Mouse (Mus musculus) liver, embryonic 15.5 days (tissue): Measurements from ENCODE around the gene Glis1. TPM values are rescaled to one million over a fixed set of nuclear protein-coding genes. Genes with fewer than 3 reads are reported as not detected.

Source experiments
- ATAC-seq: fragments of 200-750 bp; cut with Nextera tagmentation; 2 replicates; pipeline ENCODE4 v1.8.0; 2017; ENCODE audit warnings: moderate number of reproducible peaks, mild to moderate bottlenecking, moderate library complexity; ENCODE audit not compliant: insufficient read depth
- H3K27ac ChIP-seq: fragments of 300-500 bp; sonication (generic); replicated peaks from 2 replicates; pipeline ENCODE4 v1.5.1; 2015; ENCODE audit warnings: mild to moderate bottlenecking, inconsistent platforms
- H3K27me3 ChIP-seq: fragments of 300-500 bp; sonication (generic); 2 replicates; pipeline ENCODE4 v1.6.1; 2015; ENCODE audit warnings: mild to moderate bottlenecking, inconsistent platforms
- H3K36me3 ChIP-seq: fragments of 300-500 bp; sonication (generic); replicated peaks from 2 replicates; pipeline ENCODE4 v1.6.1; 2015; ENCODE audit warnings: moderate library complexity, mild to moderate bottlenecking, inconsistent platforms
- H3K4me1 ChIP-seq: fragments of 300-500 bp; sonication (generic); replicated peaks from 2 replicates; pipeline ENCODE4 v1.6.1; 2015; ENCODE audit warnings: inconsistent platforms
- H3K4me2 ChIP-seq: fragments of 300-500 bp; sonication (generic); 2 replicates; pipeline ENCODE4 v1.6.1; 2015; ENCODE audit warnings: moderate library complexity, mild to moderate bottlenecking, inconsistent platforms
- H3K4me3 ChIP-seq: fragments of 300-500 bp; sonication (generic); replicated peaks from 2 replicates; pipeline ENCODE4 v1.5.1; 2015; ENCODE audit warnings: mild to moderate bottlenecking, inconsistent platforms
- H3K9ac ChIP-seq: fragments of 300-500 bp; sonication (generic); 2 replicates; pipeline ENCODE4 v1.6.1; 2015; ENCODE audit warnings: moderate library complexity, mild to moderate bottlenecking, inconsistent platforms
- H3K9me3 ChIP-seq: fragments of 300-500 bp; sonication (generic); replicated peaks from 2 replicates; pipeline ENCODE4 v1.6.1; 2016; ENCODE audit warnings: inconsistent platforms
- WGBS: fragments of 180-500 bp; shearing (Covaris S2); methylation state at CpG from one replicate; pipeline ENCODE4 v1.1.7; 2015; ENCODE audit warnings: mixed read lengths; ENCODE audit not compliant: insufficient replicate concordance; 5-methylcytosine and 5-hydroxymethylcytosine counted together
- polyA plus RNA-seq: library from polyadenylated mRNA; unstranded; fragments of >200 nt; fragmentation: Nextera tagmentation; extraction: Ambion mirVana; gene quantifications from 2 replicates; pipeline ENCODE4 v1.2.1, GENCODE M21; 2015

Gene Glis1
- polyA plus RNA-seq, 1 experiment from 2014 or later, result 0.14 TPM

GRCm38 (mm10) chr4:107482541-107482940 is 48.1 kb downstream of the Glis1 start:
- WGBS, result 49% methylated on average over 2 of the region's 2 CpGs
- Histone ChIP-seq H3K9me3 (no peaks in the 10 kb centered on the region), H3K27me3 (peaks cover 23% of the 10 kb centered on the region), H3K4me1 (no peaks in the 10 kb centered on the region), H3K27ac (no peak overlapping the region), H3K4me2 (no peak overlapping the region), H3K36me3 (no peaks in the 10 kb centered on the region), H3K9ac (no peak overlapping the region), H3K4me3 (no peak overlapping the region)
- ATAC-seq, result no peak

GRCm38 (mm10) chr4:107483556-107484220 is 49.3 kb downstream of the Glis1 start:
- Histone ChIP-seq H3K36me3 (no peaks in the 10 kb centered on the region), H3K4me1 (no peaks in the 10 kb centered on the region), H3K9ac (no peak overlapping the region), H3K4me2 (no peak overlapping the region), H3K4me3 (no peak overlapping the region), H3K9me3 (no peaks in the 10 kb centered on the region), H3K27ac (no peak overlapping the region), H3K27me3 (peaks cover 23% of the 10 kb centered on the region)
- WGBS, result 75% methylated on average over 20 of the region's 20 CpGs
- ATAC-seq, result no peak

DNA sequence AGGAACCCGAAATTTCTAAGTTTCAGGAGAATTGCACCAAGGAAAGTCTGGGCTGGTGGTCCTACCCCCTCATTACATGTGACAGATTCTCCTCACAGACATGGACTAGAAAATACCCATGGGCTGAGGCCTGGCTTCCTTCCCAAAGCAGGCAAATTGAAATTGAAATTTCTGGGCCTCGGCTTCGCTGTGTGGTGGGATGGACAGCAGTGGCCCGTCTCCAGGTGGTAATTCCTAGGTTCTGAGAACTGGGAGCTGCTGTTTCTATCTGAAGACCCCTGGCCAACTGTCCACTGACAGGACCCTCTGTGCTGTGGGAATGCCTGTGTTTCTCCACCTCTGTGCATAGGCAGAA is 49.8 kb downstream of the Glis1 start:
- ATAC-seq, result no peak
- WGBS, result 55% methylated on average over 4 of the region's 4 CpGs
- no peaks in the 10 kb centered on the region for H3K9me3 ChIP-seq

GRCm38 (mm10) chr4:107485903-107486302 is 51.5 kb downstream of the Glis1 start:
- Histone ChIP-seq H3K4me2 (no peak overlapping the region), H3K4me1 (no peaks in the 10 kb centered on the region), H3K27ac (no peak overlapping the region), H3K9me3 (no peaks in the 10 kb centered on the region), H3K36me3 (no peaks in the 10 kb centered on the region), H3K4me3 (no peak overlapping the region), H3K9ac (no peak overlapping the region), H3K27me3 (peaks cover 9% of the 10 kb centered on the region; the same call in 1 of the 2 replicates)
- WGBS, result 56% methylated on average over 5 of the region's 5 CpGs
- ATAC-seq, result no peak

More for the DNA sequence above, 49.8 kb downstream of the Glis1 start:
- no peak overlapping the region for H3K27ac ChIP-seq
- peaks cover 20% of the 10 kb centered on the region for H3K27me3 ChIP-seq
- no peaks in the 10 kb centered on the region for H3K36me3 ChIP-seq
- H3K4me2 ChIP-seq, result no peak overlapping the region
- no peaks in the 10 kb centered on the region for H3K4me1 ChIP-seq
- no peak overlapping the region for H3K4me3 ChIP-seq
- no peak overlapping the region for H3K9ac ChIP-seq

DNA sequence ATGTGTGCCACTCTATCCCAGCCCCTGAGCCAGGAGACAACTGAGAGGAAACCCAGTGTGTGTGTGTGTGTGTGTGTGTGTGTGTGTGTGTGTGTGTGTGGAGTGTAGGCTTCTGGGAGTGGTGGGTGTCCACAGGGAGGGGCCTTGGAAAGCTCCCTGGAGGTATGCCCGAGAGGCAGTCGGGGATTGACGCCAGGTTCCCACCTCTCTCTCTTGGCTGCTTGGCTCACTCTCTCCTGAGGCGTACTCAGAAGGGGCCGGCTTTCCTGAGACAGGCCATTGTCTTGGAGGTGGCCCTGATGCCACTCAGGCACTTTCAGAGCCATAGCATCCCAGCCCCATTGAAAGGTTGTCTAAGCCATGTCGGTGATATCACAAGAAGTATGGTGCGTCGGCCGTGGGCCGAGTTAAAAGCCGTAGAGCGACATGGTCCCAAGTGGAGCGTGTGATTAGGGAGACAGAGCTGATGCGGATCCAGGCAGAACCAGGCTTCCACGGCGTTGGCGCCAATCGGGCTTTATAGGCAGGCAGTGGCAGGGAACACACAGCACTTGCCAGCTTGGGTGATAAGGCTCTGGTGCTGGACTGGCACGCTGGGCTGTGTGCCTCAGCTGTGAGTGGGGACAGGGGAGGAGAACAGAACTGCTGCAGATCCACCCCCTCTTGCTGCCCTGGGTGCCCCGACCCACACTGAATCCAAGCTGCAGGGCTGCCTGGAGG is 54.9 kb downstream of the Glis1 start:
- 78% methylated on average over 20 of the region's 20 CpGs for WGBS

GRCm38 (mm10) chr4:107492991-107493390 is 58.6 kb downstream of the Glis1 start:
- 48% methylated on average over 5 of the region's 5 CpGs for WGBS
- no peaks in the 10 kb centered on the region for H3K9me3 ChIP-seq

More for the DNA sequence above, 54.9 kb downstream of the Glis1 start:
- no peak overlapping the region for H3K4me3 ChIP-seq
- ATAC-seq, result no peak
- H3K9ac ChIP-seq, result no peak overlapping the region
- no peak overlapping the region for H3K27ac ChIP-seq
- H3K27me3 ChIP-seq, result peaks cover 7% of the 10 kb centered on the region; the same call in 1 of the 2 replicates
- H3K36me3 ChIP-seq, result no peaks in the 10 kb centered on the region
- H3K9me3 ChIP-seq, result no peaks in the 10 kb centered on the region
- no peaks in the 10 kb centered on the region for H3K4me1 ChIP-seq
- H3K4me2 ChIP-seq, result no peak overlapping the region

GRCm38 (mm10) chr4:107495751-107496430 is 61.5 kb downstream of the Glis1 start:
- Histone ChIP-seq H3K9me3 (no peaks in the 10 kb centered on the region), H3K4me3 (no peak overlapping the region), H3K4me1 (no peaks in the 10 kb centered on the region), H3K27me3 (0 out of 2 replicates have a peak, but pooled peaks cover 9% of the 10 kb centered on the region), H3K9ac (no peak overlapping the region), H3K36me3 (no peaks in the 10 kb centered on the region), H3K4me2 (no peak overlapping the region), H3K27ac (no peak overlapping the region)
- no peak for ATAC-seq
- 51% methylated on average over 9 of the region's 9 CpGs for WGBS

More at GRCm38 (mm10) chr4:107492991-107493390, 58.6 kb downstream of the Glis1 start:
- Histone ChIP-seq H3K36me3 (no peaks in the 10 kb centered on the region), H3K27me3 (0 out of 2 replicates have a peak, but pooled peaks cover 9% of the 10 kb centered on the region), H3K9ac (no peak overlapping the region), H3K4me1 (no peaks in the 10 kb centered on the region), H3K4me3 (no peak overlapping the region), H3K4me2 (no peak overlapping the region), H3K27ac (no peak overlapping the region)
- ATAC-seq, result no peak

DNA sequence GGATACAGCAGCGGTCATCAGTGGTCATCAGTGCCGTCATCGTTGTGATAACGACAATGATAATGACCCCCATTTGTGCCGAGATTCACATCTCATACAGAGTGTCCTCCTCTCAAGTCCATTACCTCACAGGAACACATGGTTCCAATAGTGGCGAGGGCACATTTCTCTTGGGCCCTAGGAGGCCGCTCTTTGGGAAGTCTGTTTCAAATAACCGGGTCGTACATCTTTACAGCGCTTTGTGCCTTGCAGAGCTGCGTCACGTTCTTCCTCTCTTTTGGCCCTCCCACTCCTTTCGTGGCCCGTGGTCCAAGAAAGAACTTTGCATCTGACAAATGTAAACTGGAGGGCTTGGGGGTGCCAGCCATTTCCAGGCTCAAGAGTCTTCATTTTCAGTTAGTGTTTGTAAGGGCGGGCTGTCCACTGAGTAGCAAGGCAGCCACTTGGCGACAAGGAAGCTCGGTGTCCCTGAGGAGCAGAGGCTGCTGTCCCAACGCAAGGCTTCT is 63.1 kb downstream of the Glis1 start:
- no peak overlapping the region for H3K4me3 ChIP-seq
- no peak overlapping the region for H3K4me2 ChIP-seq
- no peak overlapping the region for H3K27ac ChIP-seq
- ATAC-seq, result no peak
- no peaks in the 10 kb centered on the region for H3K4me1 ChIP-seq
- no peak overlapping the region for H3K9ac ChIP-seq
- no peaks in the 10 kb centered on the region for H3K36me3 ChIP-seq
- 0 out of 2 replicates have a peak, but pooled peaks cover 9% of the 10 kb centered on the region for H3K27me3 ChIP-seq
- 69% methylated on average over 18 of the region's 18 CpGs for WGBS
- no peaks in the 10 kb centered on the region for H3K9me3 ChIP-seq

- no peak for ATAC-seq
- Histone ChIP-seq H3K27ac (no peak overlapping the region), H3K36me3 (no peaks in the 10 kb centered on the region), H3K4me3 (no peak overlapping the region), H3K4me1 (no peaks in the 10 kb centered on the region), H3K9ac (no peak overlapping the region), H3K9me3 (no peaks in the 10 kb centered on the region), H3K27me3 (no peaks in the 10 kb centered on the region), H3K4me2 (no peak overlapping the region)
- WGBS, result 60% methylated on average over 10 of the region's 10 CpGs
These were observed 68.2 kb downstream of the Glis1 start for GRCm38 (mm10) chr4:107502601-107503051.

- 78% methylated on average over 11 of the region's 11 CpGs for WGBS
- Histone ChIP-seq H3K4me1 (no peaks in the 10 kb centered on the region), H3K27ac (no peak overlapping the region), H3K36me3 (no peaks in the 10 kb centered on the region), H3K9ac (no peak overlapping the region), H3K27me3 (no peaks in the 10 kb centered on the region), H3K9me3 (no peaks in the 10 kb centered on the region), H3K4me2 (no peak overlapping the region), H3K4me3 (no peak overlapping the region)
- ATAC-seq, result no peak
These were observed 80.6 kb downstream of the Glis1 start for GRCm38 (mm10) chr4:107514981-107515380.

DNA sequence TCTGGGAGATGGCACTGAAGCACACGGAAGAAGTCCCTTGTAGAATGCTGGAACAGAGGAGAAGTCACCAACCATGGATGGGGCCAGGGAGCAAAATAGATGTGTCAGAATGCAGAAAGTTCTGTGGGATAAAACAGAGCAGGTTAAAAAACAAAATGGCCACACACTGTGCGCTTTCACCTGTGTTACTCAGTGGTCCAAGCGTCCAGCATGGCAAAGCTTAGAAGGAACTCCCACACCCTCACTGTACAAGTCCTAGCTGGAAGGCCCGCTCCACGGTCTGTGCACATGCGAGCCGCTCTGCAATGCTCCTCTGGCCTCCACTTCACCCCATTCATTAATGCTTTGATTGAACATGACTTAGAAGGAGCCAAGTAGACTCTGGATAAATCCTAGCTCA is 81.2 kb downstream of the Glis1 start:
- H3K9me3 ChIP-seq, result no peaks in the 10 kb centered on the region
- WGBS, result 78% methylated on average over 7 of the region's 7 CpGs

More for the DNA sequence above, 81.2 kb downstream of the Glis1 start:
- H3K27me3 ChIP-seq, result no peaks in the 10 kb centered on the region
- no peaks in the 10 kb centered on the region for H3K4me1 ChIP-seq
- H3K36me3 ChIP-seq, result no peaks in the 10 kb centered on the region
- H3K9ac ChIP-seq, result no peak overlapping the region
- no peak overlapping the region for H3K4me3 ChIP-seq
- H3K27ac ChIP-seq, result no peak overlapping the region
- ATAC-seq, result no peak
- no peak overlapping the region for H3K4me2 ChIP-seq
